Mouse (Mus musculus) limb, embryonic 11.5 days (tissue): ENCODE data around the gene Krt75. TPM values are rescaled to one million over a fixed set of nuclear protein-coding genes. Genes with fewer than 3 reads are reported as not detected.
A peak's percentile ranks its signal among the peaks of the same experiment; 100 is the strongest.
"Not testable (repeated sequence)": the region's sequence is repeated elsewhere in the genome, so short reads cannot be mapped to it uniquely, and the experiment has no call there.

Experiments
- ATAC-seq: fragments of 200-750 bp; cut with Nextera tagmentation; 2 replicates; pipeline ENCODE4 v1.8.0; 2017; ENCODE audit warnings: low read depth; ENCODE audit not compliant: insufficient number of reproducible peaks, low FRiP score, low TSS enrichment
- DNase-seq: peaks from one replicate; pipeline ENCODE4 v3.0.0-alpha.2; 2015; ENCODE audit warnings: low spot score
- H3K27ac ChIP-seq: fragments of 300-500 bp; sonication (generic); replicated peaks from 2 replicates; pipeline ENCODE4 v1.5.1; 2014; ENCODE audit warnings: low read depth, mild to moderate bottlenecking, low read length
- H3K27me3 ChIP-seq: fragments of 300-500 bp; sonication (generic); 2 replicates; pipeline ENCODE4 v1.6.1; 2014; ENCODE audit warnings: mild to moderate bottlenecking, low read length, mixed read lengths; ENCODE audit not compliant: control insufficient read depth, insufficient read depth
- H3K36me3 ChIP-seq: fragments of 300-500 bp; sonication (generic); 2 replicates; pipeline ENCODE4 v1.6.1; 2014; ENCODE audit warnings: mild to moderate bottlenecking, low read length, moderate library complexity, mixed read lengths; ENCODE audit not compliant: control insufficient read depth, insufficient read depth
- H3K4me1 ChIP-seq: fragments of 300-500 bp; sonication (generic); 2 replicates; pipeline ENCODE4 v1.6.1; 2014; ENCODE audit warnings: low read length, mixed read lengths; ENCODE audit not compliant: control insufficient read depth, insufficient read depth
- H3K4me2 ChIP-seq: fragments of 300-500 bp; sonication (generic); 2 replicates; pipeline ENCODE4 v1.6.1; 2014; ENCODE audit warnings: low read depth, mild to moderate bottlenecking, moderate library complexity; ENCODE audit not compliant: severe bottlenecking
- H3K4me3 ChIP-seq: fragments of 300-500 bp; sonication (generic); 2 replicates; pipeline ENCODE4 v1.5.1; 2014; ENCODE audit warnings: low read depth, low read length
- H3K9ac ChIP-seq: fragments of 300-500 bp; sonication (generic); 2 replicates; pipeline ENCODE4 v1.6.1; 2014; ENCODE audit warnings: mild to moderate bottlenecking, low read length
- H3K9me3 ChIP-seq: fragments of 300-500 bp; sonication (generic); 2 replicates; pipeline ENCODE4 v1.6.1; 2016; ENCODE audit warnings: low read length; ENCODE audit not compliant: control insufficient read depth
- WGBS: fragments of 180-500 bp; shearing (Covaris S2); extraction: QIAGEN DNeasy Blood & Tissue Kit; methylation state at CpG from one replicate; pipeline ENCODE4 v1.1.7; 2014; 5-methylcytosine and 5-hydroxymethylcytosine counted together
- microRNA-seq: library from miRNA; unstranded; fragments of <30 nt; microRNA quantifications from one replicate; pipeline ENCODE4, GENCODE M21; 2016
- polyA plus RNA-seq: library from polyadenylated mRNA; unstranded; fragments of >200 nt; fragmentation: Nextera tagmentation; extraction: Ambion mirVana; gene quantifications from 2 replicates; pipeline ENCODE4 v1.2.1, GENCODE M21; 2014

Gene Krt75
- polyA plus RNA-seq, 1 experiment from 2014 or later, result not detected

DNA sequence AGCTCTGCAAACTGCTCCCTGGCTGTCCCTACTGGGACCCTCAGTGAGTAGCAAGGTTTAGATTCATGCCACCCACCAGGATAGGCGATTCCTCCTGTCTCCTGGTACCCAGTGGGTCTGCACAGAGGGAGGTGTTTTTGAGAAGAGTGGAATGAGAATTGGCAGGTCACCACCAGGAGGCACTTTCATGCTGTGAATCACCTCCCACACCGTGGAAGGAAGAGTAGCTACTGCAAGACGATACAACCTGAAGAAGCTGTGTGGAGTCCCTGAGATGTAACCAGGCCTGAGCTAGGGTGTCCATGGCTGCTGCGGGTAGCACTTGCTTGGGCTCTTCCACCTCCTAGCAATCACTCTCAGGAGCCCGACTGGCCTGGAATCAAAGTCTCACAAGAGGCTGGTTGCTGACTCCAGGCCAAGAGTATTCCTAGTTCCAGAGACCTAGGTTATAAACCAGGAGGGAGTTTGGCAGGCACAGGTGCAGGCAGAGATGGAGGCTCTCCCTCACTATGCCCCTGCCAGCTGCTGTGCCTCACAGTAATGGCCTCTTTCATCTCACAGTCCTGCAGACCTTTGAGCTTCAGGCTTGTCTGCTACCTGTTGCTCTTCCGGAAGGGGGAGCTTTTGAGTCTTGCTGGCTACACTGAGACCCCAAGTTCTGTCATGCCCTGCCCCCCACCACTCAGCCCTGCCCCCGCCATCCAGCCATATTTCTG lies 35.7 kb downstream of the Krt75 start:
- no peak overlapping the region for H3K4me2 ChIP-seq
- no peaks in the 10 kb centered on the region for H3K9me3 ChIP-seq
- no peaks in the 10 kb centered on the region for H3K36me3 ChIP-seq
- no peak overlapping the region for H3K9ac ChIP-seq
- H3K4me3 ChIP-seq, result no peak overlapping the region
- H3K27me3 ChIP-seq, result no peaks in the 10 kb centered on the region
- DNase-seq, result peak; percentile 23
- H3K4me1 ChIP-seq, result no peaks in the 10 kb centered on the region
- no peak for ATAC-seq
- WGBS, result 43% methylated on average over 7 of the region's 7 CpGs
- no peak overlapping the region for H3K27ac ChIP-seq

GRCm38 (mm10) chr15:101536054-101536850 lies 37.5 kb downstream of the Krt75 start:
- 60% methylated on average over 9 of the region's 9 CpGs for WGBS
- no peak overlapping the region for H3K27ac ChIP-seq
- H3K4me2 ChIP-seq, result no peak overlapping the region
- ATAC-seq, result no peak
- H3K4me1 ChIP-seq, result no peaks in the 10 kb centered on the region
- no peak for DNase-seq
- no peaks in the 10 kb centered on the region for H3K27me3 ChIP-seq
- H3K36me3 ChIP-seq, result no peaks in the 10 kb centered on the region
- H3K9ac ChIP-seq, result no peak overlapping the region
- H3K4me3 ChIP-seq, result no peak overlapping the region
- H3K9me3 ChIP-seq, result no peaks in the 10 kb centered on the region

GRCm38 (mm10) chr15:101532720-101533119 lies 41.0 kb downstream of the Krt75 start, which contains the start of gene Krt84:
Gene Krt84, minus strand, starts transcription at chr15:101532820.
- WGBS, result 68% methylated on average over 7 of the region's 7 CpGs
- ATAC-seq, result no peak

DNA sequence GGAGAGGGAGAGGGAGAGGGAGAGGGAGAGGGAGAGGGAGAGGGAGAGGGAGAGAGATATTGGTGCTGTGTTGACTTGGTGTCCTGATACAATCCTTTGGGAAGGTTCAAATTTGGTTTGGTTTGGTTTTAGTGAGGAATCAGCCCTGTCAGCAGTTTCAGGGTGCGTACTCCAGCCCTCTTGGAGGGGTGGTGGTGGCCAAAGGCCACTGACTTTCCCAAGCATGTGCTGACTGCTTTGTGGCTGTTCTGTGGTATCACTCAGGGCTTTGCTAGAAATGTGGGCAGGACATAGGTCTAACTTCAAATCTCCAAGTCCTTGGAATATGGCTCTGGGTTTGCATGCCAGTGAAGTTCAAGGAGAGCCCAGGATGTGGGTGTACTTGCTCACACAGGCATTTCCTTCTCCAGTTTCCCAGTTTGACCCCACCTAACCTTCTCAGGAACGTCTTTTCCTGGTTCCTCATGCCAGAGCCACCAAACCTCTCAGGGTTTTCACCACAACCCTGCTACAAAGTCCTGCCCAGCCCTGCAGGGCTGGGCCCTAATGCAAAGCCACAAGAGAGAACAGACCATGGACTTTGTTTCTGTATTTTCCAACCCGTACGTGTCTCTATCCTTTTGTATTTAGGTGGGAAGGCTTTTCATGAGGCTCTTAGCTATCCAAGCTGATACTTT lies 51.0 kb downstream of the Krt75 start:
- Histone ChIP-seq H3K27me3 (no peaks in the 10 kb centered on the region), H3K27ac (no peak overlapping the region), H3K4me1 (no peaks in the 10 kb centered on the region), H3K4me2 (no peak overlapping the region), H3K9ac (no peak overlapping the region), H3K4me3 (no peak overlapping the region), H3K36me3 (no peaks in the 10 kb centered on the region), H3K9me3 (no peaks in the 10 kb centered on the region)
- 78% methylated on average over 4 of the region's 4 CpGs for WGBS
- no peak for DNase-seq
- ATAC-seq, result no peak

More at GRCm38 (mm10) chr15:101532720-101533119, 41.0 kb downstream of the Krt75 start, which contains the start of gene Krt84:
- Histone ChIP-seq H3K9me3 (no peaks in the 10 kb centered on the region), H3K27me3 (no peaks in the 10 kb centered on the region), H3K27ac (no peak within 1 kb of the TSS), H3K36me3 (no peaks in the 10 kb centered on the region), H3K4me1 (no peaks in the 10 kb centered on the region), H3K9ac (no peak within 1 kb of the TSS), H3K4me2 (no peak within 1 kb of the TSS), H3K4me3 (no peak within 1 kb of the TSS)
- DNase-seq, result no peak

DNA sequence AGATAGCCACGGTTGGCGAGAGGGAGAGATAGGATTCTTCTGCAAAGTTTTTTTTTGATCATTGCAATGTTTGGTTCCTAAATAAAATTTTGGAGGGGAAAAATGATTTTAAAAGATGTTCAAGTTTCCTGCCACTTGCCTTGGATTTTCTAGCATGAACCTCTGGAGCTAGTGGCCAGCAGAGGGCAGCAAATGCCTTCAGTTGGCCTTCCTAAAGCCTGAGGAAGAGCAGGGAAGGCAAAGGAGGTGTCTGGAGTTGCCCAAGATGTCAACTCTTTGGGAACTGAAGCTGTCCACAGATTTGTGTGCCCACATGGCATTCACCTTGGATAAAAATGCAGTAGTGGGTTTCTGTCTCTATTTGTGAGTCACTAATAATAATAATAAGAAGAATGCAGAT lies 53.9 kb downstream of the Krt75 start:
- Histone ChIP-seq H3K4me1 (no peaks in the 10 kb centered on the region), H3K27me3 (no peaks in the 10 kb centered on the region), H3K4me2 (no peak overlapping the region), H3K4me3 (no peak overlapping the region), H3K36me3 (no peaks in the 10 kb centered on the region), H3K27ac (no peak overlapping the region), H3K9ac (no peak overlapping the region), H3K9me3 (no peaks in the 10 kb centered on the region)
- DNase-seq (peak; percentile 81), ATAC-seq (no peak)
- 18% methylated on average over 2 of the region's 2 CpGs for WGBS

DNA sequence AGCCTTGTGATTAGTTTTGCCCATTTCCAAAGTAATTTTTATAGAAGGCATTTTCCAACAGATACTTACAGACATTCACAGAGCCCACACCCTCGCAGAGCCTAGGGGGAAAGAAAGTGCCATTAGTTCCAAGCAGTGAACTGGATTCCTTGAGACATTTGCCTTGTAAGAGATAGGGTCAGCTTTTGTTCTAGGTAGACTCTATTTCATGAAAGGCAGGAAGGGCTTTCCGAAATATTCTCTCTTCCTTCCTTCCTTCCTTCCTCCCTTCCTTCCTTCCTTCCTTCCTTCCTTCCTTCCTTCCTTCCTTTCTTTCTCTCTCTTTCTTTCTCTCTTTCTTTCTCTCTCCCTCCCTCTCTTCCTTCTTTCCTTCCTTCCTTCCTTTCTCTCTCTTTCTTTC lies 56.5 kb downstream of the Krt75 start, which contains the start of gene Gm49425:
Gene Gm49425 (minus strand): TSS at position 101 of the 400 bp plus-strand sequence.
- H3K27me3 ChIP-seq, ATAC-seq, H3K27ac ChIP-seq, H3K9me3 ChIP-seq, H3K9ac ChIP-seq, H3K4me2 ChIP-seq, H3K4me1 ChIP-seq, H3K36me3 ChIP-seq, H3K4me3 ChIP-seq, DNase-seq: not testable (repeated sequence)
- WGBS, result 72% methylated on average over 2 of the region's 2 CpGs

Small RNA genes lying within 50 kb of the gene (microRNA-seq; reads per million reads assigned to microRNA genes)
- gene Gm44393, result not detected
- not detected for gene Gm44460

Other genes with a start within 250 kb of the Krt75 start
- 0.14 TPM in 1 of 2 replicates, not detected in the other for gene Krt80, start 203.7 kb downstream of the Krt75 start, polyA plus RNA-seq
- gene Krt7, start 162.9 kb downstream of the Krt75 start, polyA plus RNA-seq, result 15.2 and 16.1 TPM in 2 replicates
- 0.09 TPM in 1 of 2 replicates, not detected in the other for gene Krt87, start 135.1 kb downstream of the Krt75 start, polyA plus RNA-seq
- gene Krt88, start 126.2 kb downstream of the Krt75 start, polyA plus RNA-seq, result not detected in 2 replicates
- gene Krt81, start 110.2 kb downstream of the Krt75 start, polyA plus RNA-seq, result not detected in 2 replicates
- gene Krt86, start 100.4 kb downstream of the Krt75 start, polyA plus RNA-seq, result not detected in 2 replicates
- gene Krt83, start 82.4 kb downstream of the Krt75 start, polyA plus RNA-seq, result not detected in 2 replicates
- gene Gm49425, start 56.6 kb downstream of the Krt75 start, polyA plus RNA-seq, result not detected in 2 replicates
- gene Krt84, start 41.1 kb downstream of the Krt75 start, polyA plus RNA-seq, result not detected in 2 replicates
- 0.14 TPM in 1 of 2 replicates, not detected in the other for gene Krt82, start 23.2 kb downstream of the Krt75 start, polyA plus RNA-seq
- gene Krt90, start 11.0 kb downstream of the Krt75 start, polyA plus RNA-seq, result not detected in 2 replicates
- not detected in 2 replicates for gene Gm5414, start 54.3 kb upstream of the Krt75 start, polyA plus RNA-seq
- gene Gm5478, start 73.5 kb upstream of the Krt75 start, polyA plus RNA-seq, result not detected in 2 replicates
- gene Krt6b, start 106.4 kb upstream of the Krt75 start, polyA plus RNA-seq, result not detected in 2 replicates
- 0.38 TPM in 1 of 2 replicates, not detected in the other for gene Krt6a, start 120.4 kb upstream of the Krt75 start, polyA plus RNA-seq
- 16.0 and 22.4 TPM in 2 replicates for gene Krt5, start 139.0 kb upstream of the Krt75 start, polyA plus RNA-seq
- 0.11 TPM in 1 of 2 replicates, not detected in the other for gene Krt71, start 169.2 kb upstream of the Krt75 start, polyA plus RNA-seq
- gene Krt72, start 212.6 kb upstream of the Krt75 start, polyA plus RNA-seq, result not detected in 2 replicates
- not detected in 2 replicates for gene Krt73, start 228.4 kb upstream of the Krt75 start, polyA plus RNA-seq
- gene Krt2, start 244.3 kb upstream of the Krt75 start, polyA plus RNA-seq, result not detected in 2 replicates